Mouse (Mus musculus) hindbrain, postnatal 0 days (tissue): Measurements from ENCODE around the gene Acaa1a. TPM values are rescaled to one million over a fixed set of nuclear protein-coding genes. Genes with fewer than 3 reads are reported as not detected.

Source experiments
- ATAC-seq: fragments of 200-750 bp; cut with Nextera tagmentation; 2 replicates; pipeline ENCODE4 v1.8.0; 2017; ENCODE audit warnings: mild to moderate bottlenecking, moderate TSS enrichment, moderate library complexity
- DNase-seq: peaks from one replicate; pipeline ENCODE4 v3.0.0-alpha.2; 2015; ENCODE audit warnings: low spot score
- H3K27ac ChIP-seq: fragments of 300-500 bp; sonication (generic); 2 replicates; pipeline ENCODE4 v1.5.1; 2014; ENCODE audit warnings: mild to moderate bottlenecking
- H3K27me3 ChIP-seq: fragments of 300-500 bp; sonication (generic); 2 replicates; pipeline ENCODE4 v1.6.1; 2014; ENCODE audit warnings: low read length, mixed read lengths; ENCODE audit not compliant: insufficient read depth
- H3K36me3 ChIP-seq: fragments of 300-500 bp; sonication (generic); 2 replicates; pipeline ENCODE4 v1.6.1; 2014; ENCODE audit warnings: low read length, mixed read lengths; ENCODE audit not compliant: insufficient read depth
- H3K4me1 ChIP-seq: fragments of 300-500 bp; sonication (generic); 2 replicates; pipeline ENCODE4 v1.6.1; 2014; ENCODE audit warnings: antibody characterized with exemption, low read length, mixed read lengths; ENCODE audit not compliant: insufficient read depth
- H3K4me2 ChIP-seq: fragments of 300-500 bp; sonication (generic); 2 replicates; pipeline ENCODE4 v1.6.1; 2014; ENCODE audit warnings: low read depth, mild to moderate bottlenecking, low read length, moderate library complexity, mixed read lengths
- H3K4me3 ChIP-seq: fragments of 300-500 bp; sonication (generic); 2 replicates; pipeline ENCODE4 v1.5.1; 2014; ENCODE audit warnings: low read length
- H3K9ac ChIP-seq: fragments of 300-500 bp; sonication (generic); replicated peaks from 2 replicates; pipeline ENCODE4 v1.6.1; 2014; ENCODE audit warnings: mild to moderate bottlenecking, low read length, moderate library complexity, mixed read lengths
- H3K9me3 ChIP-seq: fragments of 300-500 bp; sonication (generic); 2 replicates; pipeline ENCODE4 v1.6.1; 2016; ENCODE audit warnings: low read length, mixed read lengths
- CTCF ChIP-seq: IDR thresholded peaks from 2 replicates; pipeline ENCODE4 v1.5.1; 2016; ENCODE audit warnings: antibody characterized with exemption, control low read depth, low read depth
- WGBS: fragments of 180-500 bp; shearing (Covaris S2); extraction: QIAGEN DNeasy Blood & Tissue Kit; methylation state at CpG from one replicate; pipeline ENCODE4 v1.1.7; 2014; 5-methylcytosine and 5-hydroxymethylcytosine counted together
- polyA plus RNA-seq: library from polyadenylated mRNA; unstranded; fragments of >200 nt; fragmentation: Nextera tagmentation; extraction: Ambion mirVana; gene quantifications from 2 replicates; pipeline ENCODE4 v1.2.1, GENCODE M21; 2015
- total RNA-seq: library from RNA; depleted of rRNA; stranded (reverse); fragments of >200 nt; gene quantifications from 2 replicates; pipeline ENCODE4 v1.2.3, GENCODE M21; 2014

The Acaa1a gene
- total and polyA plus RNA-seq, 2 experiments from 2014 or later: 91.1 to 180 TPM

DNA sequence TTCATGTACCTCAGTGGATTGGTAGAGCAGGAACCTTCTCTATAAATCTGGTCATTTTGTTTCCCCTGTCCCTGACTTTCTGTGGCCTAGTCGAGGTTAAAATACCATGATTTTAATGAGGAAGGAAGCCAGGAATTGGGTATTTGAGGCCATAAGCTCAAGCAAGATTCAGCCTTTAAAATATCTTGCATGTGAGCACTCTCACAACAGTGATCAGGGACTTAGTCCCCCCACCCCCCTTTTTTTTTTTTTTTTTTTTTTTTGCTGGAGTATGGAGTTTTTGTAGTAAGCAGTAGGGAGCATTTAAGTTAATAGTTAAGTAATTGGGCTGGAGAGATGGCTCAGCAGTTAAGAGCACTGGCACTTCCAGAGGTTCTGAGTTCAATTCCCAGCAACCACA lies 15.3 kb upstream of the Acaa1a start:
- Histone ChIP-seq H3K27me3 (no peaks in the 10 kb centered on the region), H3K9ac (no peak overlapping the region), H3K9me3 (no peaks in the 10 kb centered on the region), H3K4me3 (no peak overlapping the region), H3K4me2 (no peak overlapping the region), H3K27ac (no peak overlapping the region), H3K4me1 (peaks cover 7% of the 10 kb centered on the region; the same call in 1 of the 2 replicates), H3K36me3 (no peaks in the 10 kb centered on the region)
- no peak for TF ChIP-seq CTCF
- DNase-seq (no peak), ATAC-seq (no peak)
- WGBS: 74% methylated on average over 1 of the region's 1 CpGs

DNA sequence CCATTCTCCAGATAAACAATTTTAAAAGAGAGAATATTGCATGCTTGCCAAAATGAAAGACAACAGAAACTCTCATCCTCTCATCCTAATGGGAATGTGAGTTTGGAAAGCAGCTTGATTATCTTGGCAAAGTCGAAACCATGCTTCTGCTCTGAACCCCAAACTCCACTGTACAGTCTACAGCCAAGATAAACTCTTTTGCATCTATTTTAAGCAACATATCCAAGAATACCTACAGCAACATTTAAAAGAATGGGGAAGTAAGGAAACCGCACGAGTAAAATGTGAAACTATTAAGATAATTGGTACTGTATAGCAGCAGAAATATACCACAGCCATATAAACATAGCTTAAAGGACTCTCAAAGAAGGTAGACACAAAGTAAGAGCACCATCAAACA lies 11.0 kb upstream of the Acaa1a start:
- WGBS: 85% methylated on average over 3 of the region's 3 CpGs
- TF ChIP-seq CTCF: no peak
- Histone ChIP-seq H3K36me3 (no peaks in the 10 kb centered on the region), H3K27me3 (no peaks in the 10 kb centered on the region), H3K27ac (no peak overlapping the region), H3K4me2 (no peak overlapping the region), H3K9ac (no peak overlapping the region), H3K4me1 (no peaks in the 10 kb centered on the region), H3K9me3 (no peaks in the 10 kb centered on the region), H3K4me3 (no peak overlapping the region)
- no peak for ATAC-seq
- no peak for DNase-seq

DNA sequence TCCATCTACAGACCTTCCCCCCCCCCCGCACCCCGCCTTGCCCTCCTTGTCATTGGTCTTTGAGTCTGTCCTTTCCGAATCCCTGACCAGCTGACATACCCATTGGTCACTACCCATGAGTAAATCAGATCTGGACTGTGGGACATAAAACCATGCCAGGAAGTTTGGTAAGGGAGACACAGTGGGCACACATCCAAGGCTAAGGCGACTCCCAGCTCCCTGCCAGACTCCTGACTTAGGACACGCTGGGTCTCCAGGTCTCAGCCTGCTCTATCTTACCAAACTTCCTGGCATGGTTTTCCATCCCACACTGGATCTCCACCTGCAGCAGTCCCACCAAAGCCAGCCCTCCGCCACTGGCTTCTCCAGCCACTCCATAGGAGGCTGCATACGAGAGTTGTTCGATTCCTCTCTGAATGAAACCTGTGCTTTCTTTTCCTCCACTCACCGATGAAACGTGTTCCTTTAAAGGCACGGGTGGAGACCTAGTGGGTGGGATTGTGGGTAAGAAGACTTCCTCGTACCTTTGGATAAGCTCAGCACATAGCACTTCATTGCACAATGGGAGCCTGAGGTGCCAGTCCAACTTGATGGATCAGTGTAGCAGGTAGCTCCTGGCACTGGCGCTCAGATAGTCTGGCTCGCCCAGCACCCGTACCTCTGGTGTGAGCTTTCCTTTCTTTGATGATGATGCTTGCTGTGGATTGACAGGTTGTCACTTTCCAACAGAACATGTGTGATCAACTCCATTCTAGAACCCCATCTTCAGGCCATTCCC lies 9.1 kb upstream of the Acaa1a start:
- TF ChIP-seq CTCF: no peak
- no peaks in the 10 kb centered on the region for H3K9me3 ChIP-seq
- 86% methylated on average over 15 of the region's 15 CpGs for WGBS
- no peaks in the 10 kb centered on the region for H3K36me3 ChIP-seq
- ATAC-seq (no peak), DNase-seq (no peak)
- H3K27me3 ChIP-seq: no peaks in the 10 kb centered on the region
- H3K4me2 ChIP-seq: no peak overlapping the region
- H3K4me1 ChIP-seq: 0 out of 2 replicates have a peak, but pooled peaks cover 5% of the 10 kb centered on the region
- H3K9ac ChIP-seq: no peak overlapping the region
- no peak overlapping the region for H3K27ac ChIP-seq
- H3K4me3 ChIP-seq: no peak overlapping the region

DNA sequence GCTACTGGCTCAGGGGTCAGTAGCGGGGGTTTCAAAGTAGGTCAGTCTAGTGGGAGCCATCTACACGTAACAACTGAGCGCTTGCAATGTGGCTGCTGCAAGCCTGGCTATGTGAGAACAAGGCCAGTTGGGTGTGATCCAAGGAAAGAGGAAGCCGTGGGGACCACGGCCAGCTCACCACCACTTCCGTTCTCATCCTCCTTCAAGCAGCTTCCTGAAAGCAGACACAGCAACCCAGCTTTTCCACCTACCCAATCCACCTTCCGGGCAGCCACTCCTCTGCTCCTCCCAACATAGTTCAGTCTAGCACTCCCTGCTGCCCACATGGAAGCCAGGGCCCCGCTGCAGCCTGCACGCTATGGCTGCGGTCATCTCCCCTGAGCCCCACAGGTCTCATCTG lies 5.2 kb upstream of the Acaa1a start:
- no peak for ATAC-seq
- peaks cover 8% of the 10 kb centered on the region for H3K4me1 ChIP-seq
- H3K9ac ChIP-seq: no peak overlapping the region
- H3K27me3 ChIP-seq: no peaks in the 10 kb centered on the region
- no peak for DNase-seq
- no peak overlapping the region for H3K4me3 ChIP-seq
- WGBS: 59% methylated on average over 10 of the region's 10 CpGs
- H3K36me3 ChIP-seq: no peaks in the 10 kb centered on the region
- no peak for TF ChIP-seq CTCF
- H3K27ac ChIP-seq: no peak overlapping the region
- no peak overlapping the region for H3K4me2 ChIP-seq
- H3K9me3 ChIP-seq: no peaks in the 10 kb centered on the region

DNA sequence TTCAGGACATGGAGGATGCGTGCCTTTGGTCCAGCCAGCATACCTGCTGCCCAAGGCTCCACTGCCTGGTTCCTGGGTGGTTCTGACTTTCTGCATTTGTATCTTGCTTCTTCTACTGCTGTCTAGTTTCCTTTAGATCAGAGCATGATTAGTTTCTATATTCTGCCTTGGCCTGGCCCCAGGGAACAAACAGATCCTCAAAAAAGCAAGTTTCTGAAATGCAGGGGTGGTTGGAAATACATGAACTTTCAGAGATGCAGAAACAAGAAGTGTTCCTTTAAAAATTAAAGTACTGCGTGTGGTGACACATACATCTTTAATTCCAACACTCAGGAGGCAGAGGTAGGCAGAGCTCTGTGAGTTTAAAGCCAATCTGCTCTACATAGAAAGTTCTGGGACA lies 4.6 kb upstream of the Acaa1a start:
- 83% methylated on average over 2 of the region's 2 CpGs for whole genome bisulfite sequencing

DNA sequence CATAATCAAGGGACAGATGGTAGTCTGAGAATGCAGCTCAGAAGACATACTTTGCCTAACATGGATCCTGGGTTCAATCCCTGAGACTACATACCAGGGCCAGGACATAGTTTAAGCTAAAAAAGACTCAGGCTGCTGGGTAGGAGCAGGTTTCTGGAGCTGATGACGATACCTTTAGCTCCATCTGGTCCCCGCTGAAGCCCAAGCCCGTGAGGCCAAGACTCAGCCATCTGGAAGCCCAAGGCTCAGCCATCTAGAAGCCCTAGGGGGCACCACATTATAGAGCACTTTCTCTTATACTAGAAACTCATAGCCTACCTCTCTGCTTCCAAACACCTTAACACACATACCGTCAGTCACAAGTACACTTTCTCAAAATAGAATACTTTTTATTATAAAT lies 3.9 kb upstream of the Acaa1a start:
- Histone ChIP-seq H3K4me2 (no peak overlapping the region), H3K4me3 (no peak overlapping the region), H3K27ac (no peak overlapping the region), H3K27me3 (no peaks in the 10 kb centered on the region), H3K4me1 (peaks cover 11% of the 10 kb centered on the region), H3K36me3 (no peaks in the 10 kb centered on the region), H3K9me3 (no peaks in the 10 kb centered on the region), H3K9ac (no peak overlapping the region)
- DNase-seq (no peak), ATAC-seq (no peak)
- no peak for TF ChIP-seq CTCF
- 77% methylated on average over 4 of the region's 4 CpGs for WGBS

More for the DNA sequence above, 4.6 kb upstream of the Acaa1a start:
- no peaks in the 10 kb centered on the region for H3K36me3 ChIP-seq
- no peak overlapping the region for H3K4me3 ChIP-seq
- H3K4me1 ChIP-seq: peaks cover 11% of the 10 kb centered on the region
- TF ChIP-seq CTCF: no peak
- no peak overlapping the region for H3K9ac ChIP-seq
- no peak overlapping the region for H3K4me2 ChIP-seq
- ATAC-seq: no peak
- DNase-seq: no peak
- H3K27ac ChIP-seq: no peak overlapping the region
- H3K9me3 ChIP-seq: no peaks in the 10 kb centered on the region
- H3K27me3 ChIP-seq: no peaks in the 10 kb centered on the region

DNA sequence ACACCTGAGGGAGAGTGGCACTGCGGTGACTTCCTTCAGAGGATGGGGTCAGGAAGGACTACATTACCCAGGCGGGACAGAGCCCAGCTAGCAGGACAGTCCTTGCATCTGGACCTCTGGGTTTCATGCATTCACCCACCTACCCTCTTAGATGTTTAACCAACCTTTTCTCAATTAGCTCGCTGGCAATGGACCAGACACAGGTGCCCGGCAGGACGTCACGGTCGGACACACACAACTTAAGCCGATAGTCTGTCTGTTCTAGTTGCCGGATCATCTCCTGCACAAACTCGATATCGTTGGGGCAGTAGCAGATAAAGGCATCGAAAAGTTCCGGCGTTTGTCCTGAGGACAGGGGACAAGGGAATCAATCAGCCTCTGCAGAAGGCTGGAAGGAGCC lies 1.6 kb upstream of the Acaa1a start:
- H3K4me1 ChIP-seq: peaks cover 19% of the 10 kb centered on the region
- H3K4me3 ChIP-seq: no peak overlapping the region
- DNase-seq: no peak
- ATAC-seq: no peak
- no peaks in the 10 kb centered on the region for H3K9me3 ChIP-seq
- H3K36me3 ChIP-seq: no peaks in the 10 kb centered on the region
- H3K9ac ChIP-seq: no peak overlapping the region
- TF ChIP-seq CTCF: no peak
- H3K27ac ChIP-seq: no peak overlapping the region
- WGBS: 90% methylated on average over 14 of the region's 14 CpGs
- no peaks in the 10 kb centered on the region for H3K27me3 ChIP-seq
- no peak overlapping the region for H3K4me2 ChIP-seq
